Mouse (Mus musculus): Measurements from ENCODE around the gene Dusp7.

- TF ChIP-seq CTCF (IDR thresholded peaks at IDR 0.05; ENCODE audit: borderline replicate concordance, insufficient read depth, low read length) (no peak), POLR2A (IDR thresholded peaks at IDR 0.05; ENCODE audit: low read depth, low read length) (no peak)
These were observed 29.3 kb downstream of the Dusp7 start for GRCm38 (mm10) chr9:106397733-106398132.
